Mouse (Mus musculus): Measurements from ENCODE around the gene Phf13. TPM values are rescaled to one million over a fixed set of nuclear protein-coding genes. Genes with fewer than 3 reads are reported as not detected.

The Phf13 gene
- polyA plus RNA-seq, 1 experiment, result 10.1 TPM

DNA sequence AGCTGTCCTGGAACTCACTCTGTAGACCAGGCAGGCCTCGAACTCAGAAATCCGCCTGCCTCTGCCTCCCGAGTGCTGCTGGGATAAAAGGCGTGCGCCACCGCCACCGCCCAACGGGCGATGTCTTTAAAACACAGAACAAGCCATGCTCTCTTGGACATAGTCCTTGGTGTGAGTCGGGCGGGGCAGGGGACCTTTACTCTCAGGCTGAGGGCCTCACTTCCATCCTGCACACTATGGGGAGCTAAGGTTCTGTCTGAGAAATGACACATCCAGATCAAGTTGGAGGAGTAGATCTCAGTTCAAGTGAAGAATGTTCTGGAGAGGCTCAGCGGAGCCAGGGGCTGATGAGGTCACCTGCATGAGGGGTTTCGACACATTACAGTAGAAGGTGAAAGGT lies 36.9 kb upstream of the Phf13 start:
- peaks cover 2% of the 10 kb centered on the region for H3K4me1 ChIP-seq (ENCODE audit: control insufficient read depth, insufficient read depth, low read length)
- no peak overlapping the region for H3K27ac ChIP-seq (ENCODE audit: insufficient read depth, low read depth, low read length)
- TF ChIP-seq CTCF (IDR thresholded peaks at IDR 0.05; ENCODE audit: low read depth, low read length) (no peak), POLR2A (IDR thresholded peaks at IDR 0.05; ENCODE audit: borderline replicate concordance, low read depth, low read length) (no peak)
- H3K4me3 ChIP-seq (ENCODE audit: insufficient read depth, low read length), result no peak overlapping the region

DNA sequence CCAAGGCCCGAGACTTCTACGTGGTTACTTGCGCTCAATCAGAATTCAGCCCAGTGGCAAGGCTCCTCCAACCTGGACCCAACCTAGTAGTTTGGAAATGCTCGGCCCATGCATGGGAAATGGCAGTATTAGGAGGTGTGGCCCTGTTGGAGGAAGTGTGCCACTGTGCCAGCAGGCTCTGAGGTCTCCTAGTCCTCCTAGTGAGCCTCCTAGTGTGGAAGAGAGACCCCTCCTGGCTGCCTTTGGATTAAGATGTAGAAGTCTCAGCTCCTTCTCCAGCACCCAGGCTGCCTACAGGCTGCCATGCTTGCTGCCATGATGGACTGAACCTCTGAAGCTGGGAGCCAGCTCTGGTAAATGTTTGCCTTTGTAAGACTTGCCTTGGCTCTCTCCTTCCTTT lies 33.9 kb upstream of the Phf13 start:
- Histone ChIP-seq H3K4me1 (ENCODE audit: control insufficient read depth, insufficient read depth, low read length) (peaks cover 9% of the 10 kb centered on the region), H3K27ac (ENCODE audit: insufficient read depth, low read depth, low read length) (no peak overlapping the region), H3K4me3 (ENCODE audit: insufficient read depth, low read length) (no peak overlapping the region)
- TF ChIP-seq POLR2A (IDR thresholded peaks at IDR 0.05; ENCODE audit: borderline replicate concordance, low read depth, low read length) (no peak), CTCF (IDR thresholded peaks at IDR 0.05; ENCODE audit: low read depth, low read length) (no peak)

DNA sequence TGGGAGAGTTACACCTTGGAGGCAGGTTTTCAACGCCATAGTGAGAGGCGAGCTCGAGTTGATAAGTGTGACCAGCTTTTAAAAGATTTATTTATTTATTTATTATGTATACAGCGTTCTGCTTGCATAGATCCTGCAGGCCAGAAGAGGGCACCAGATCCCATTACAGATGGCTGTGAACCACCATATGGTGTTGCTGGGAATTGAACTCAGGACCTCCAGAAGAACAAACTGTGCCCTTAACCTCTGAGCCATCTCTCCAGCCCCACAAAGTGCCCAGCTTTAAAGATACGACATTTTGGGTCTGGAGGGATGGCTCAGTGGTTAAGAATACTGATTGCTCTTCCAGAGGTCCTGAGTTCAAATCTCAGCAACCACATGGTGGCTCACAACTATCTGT lies 33.0 kb upstream of the Phf13 start:
- Histone ChIP-seq H3K4me1 (ENCODE audit: control insufficient read depth, insufficient read depth, low read length) (peaks cover 9% of the 10 kb centered on the region), H3K4me3 (ENCODE audit: insufficient read depth, low read length) (no peak overlapping the region), H3K27ac (ENCODE audit: insufficient read depth, low read depth, low read length) (no peak overlapping the region)
- TF ChIP-seq CTCF (IDR thresholded peaks at IDR 0.05; ENCODE audit: low read depth, low read length), result no peak
- TF ChIP-seq POLR2A (IDR thresholded peaks at IDR 0.05; ENCODE audit: borderline replicate concordance, low read depth, low read length), result no peak

DNA sequence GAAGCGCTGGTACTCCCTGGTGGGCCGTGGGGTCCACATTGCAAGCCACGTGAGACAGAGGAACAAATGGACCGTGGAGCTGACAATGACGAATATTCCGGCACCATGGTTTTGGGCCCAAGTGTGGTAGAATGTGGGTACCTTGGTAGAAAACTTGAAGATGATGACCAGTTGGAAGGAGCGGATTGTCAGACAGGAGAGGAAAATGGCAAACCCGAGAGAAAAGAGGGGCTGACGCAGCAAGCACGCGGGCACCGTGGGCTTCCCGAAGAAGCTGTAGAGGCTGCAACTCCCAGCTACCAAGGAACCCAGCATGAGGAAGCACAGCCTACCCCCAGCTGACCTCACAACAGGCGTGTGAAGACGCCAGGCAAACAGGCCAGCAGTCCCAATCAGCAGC lies 32.4 kb upstream of the Phf13 start:
- no peak overlapping the region for H3K27ac ChIP-seq (ENCODE audit: insufficient read depth, low read depth, low read length)

DNA sequence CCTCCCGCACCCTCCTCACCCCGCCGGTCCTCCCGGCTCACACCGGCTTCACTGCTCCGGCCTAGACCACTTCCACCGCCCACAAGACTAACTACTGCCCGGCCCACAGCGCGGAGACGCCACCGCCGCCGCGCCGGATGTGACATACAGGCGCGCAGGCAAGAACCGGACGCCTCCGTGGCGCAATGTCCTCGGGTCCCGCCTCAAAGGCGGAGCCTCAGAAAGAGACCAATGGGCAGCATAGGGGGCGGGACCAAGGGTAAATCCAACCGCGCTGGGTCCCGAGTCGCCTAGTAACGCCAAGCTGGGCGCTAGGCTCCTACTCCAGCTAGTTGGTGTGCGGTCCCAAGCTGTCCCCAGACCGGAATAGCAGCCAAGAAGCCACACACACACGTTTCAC lies 31.5 kb upstream of the Phf13 start, which contains the start of gene Zbtb48:
Gene Zbtb48 (minus strand): TSS at position 148 of the 400 bp plus-strand sequence.
- peak within 1 kb of the TSS; percentile 75 for H3K4me3 ChIP-seq (ENCODE audit: insufficient read depth, low read length)
- no peak for TF ChIP-seq POLR2A (IDR thresholded peaks at IDR 0.05; ENCODE audit: borderline replicate concordance, low read depth, low read length)
- TF ChIP-seq CTCF (IDR thresholded peaks at IDR 0.05; ENCODE audit: low read depth, low read length), result no peak
- peaks cover 9% of the 10 kb centered on the region for H3K4me1 ChIP-seq (ENCODE audit: control insufficient read depth, insufficient read depth, low read length)
- H3K27ac ChIP-seq (ENCODE audit: insufficient read depth, low read depth, low read length), result peak within 1 kb of the TSS; percentile 29

More for the DNA sequence above, 32.4 kb upstream of the Phf13 start:
- Histone ChIP-seq H3K4me3 (ENCODE audit: insufficient read depth, low read length) (no peak overlapping the region), H3K4me1 (ENCODE audit: control insufficient read depth, insufficient read depth, low read length) (peaks cover 9% of the 10 kb centered on the region)
- TF ChIP-seq POLR2A (IDR thresholded peaks at IDR 0.05; ENCODE audit: borderline replicate concordance, low read depth, low read length) (no peak), CTCF (IDR thresholded peaks at IDR 0.05; ENCODE audit: low read depth, low read length) (no peak)

DNA sequence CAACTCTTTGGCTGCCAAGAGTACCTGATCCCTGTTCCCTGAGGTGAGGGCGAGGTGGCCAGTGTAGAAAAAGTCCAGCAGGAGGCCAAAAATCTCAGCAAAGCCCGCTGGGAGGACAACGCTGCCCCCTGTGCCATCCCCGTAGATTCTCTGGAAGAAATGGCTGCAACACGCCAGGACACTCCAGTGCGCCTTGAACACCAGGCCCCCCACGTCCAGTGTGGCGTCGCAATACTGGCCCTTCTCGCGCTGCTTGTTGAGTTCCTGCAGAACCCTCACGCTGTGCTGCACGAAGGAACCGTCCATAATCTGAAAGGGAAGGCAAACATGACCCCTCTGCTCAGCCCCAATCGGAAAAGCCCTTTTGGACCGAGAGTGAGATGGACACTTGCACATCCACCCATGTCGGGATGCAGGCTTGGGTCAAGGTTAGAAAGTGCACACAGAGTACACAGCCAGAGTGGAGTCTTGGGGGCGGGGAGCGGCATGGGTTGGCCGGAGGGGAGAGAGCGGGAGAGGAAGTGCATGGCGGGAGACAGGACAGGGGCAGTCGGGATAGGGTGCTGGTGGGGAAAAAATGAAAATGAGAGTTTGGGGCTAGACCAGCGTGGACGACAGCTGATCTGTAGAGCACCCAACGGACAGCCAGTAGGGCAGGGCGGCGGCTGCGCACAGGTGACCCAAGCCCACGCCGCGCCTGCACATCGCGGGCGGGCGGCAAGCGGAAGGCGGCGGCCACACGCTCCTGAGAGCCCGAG lies 30.9 kb upstream of the Phf13 start:
- Histone ChIP-seq H3K27ac (ENCODE audit: insufficient read depth, low read depth, low read length) (peak overlapping the region; percentile 29), H3K4me1 (ENCODE audit: control insufficient read depth, insufficient read depth, low read length) (peaks cover 9% of the 10 kb centered on the region), H3K4me3 (ENCODE audit: insufficient read depth, low read length) (peak overlapping the region; percentile 75)
- TF ChIP-seq POLR2A (IDR thresholded peaks at IDR 0.05; ENCODE audit: borderline replicate concordance, low read depth, low read length) (no peak), CTCF (IDR thresholded peaks at IDR 0.05; ENCODE audit: low read depth, low read length) (no peak)

DNA sequence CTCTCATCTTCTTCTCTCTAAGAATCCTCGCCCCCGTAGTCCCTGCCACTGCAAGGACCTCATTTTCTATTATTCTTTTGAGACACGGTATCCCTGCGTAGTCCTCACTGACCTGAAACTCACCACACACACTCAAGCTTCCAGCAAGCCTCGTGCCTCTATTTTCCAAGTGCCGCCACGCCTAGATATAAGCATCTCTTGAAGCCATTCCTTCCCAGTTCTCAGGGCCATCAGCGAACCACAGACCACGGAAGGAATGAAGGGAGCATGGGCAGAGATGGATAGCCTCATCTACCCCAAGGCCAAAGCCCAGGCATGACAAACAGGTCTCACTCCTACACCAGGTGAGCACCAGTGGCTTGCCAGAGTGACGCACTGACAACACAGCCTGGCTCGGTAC lies 28.5 kb upstream of the Phf13 start:
- H3K4me1 ChIP-seq (ENCODE audit: control insufficient read depth, insufficient read depth, low read length), result peaks cover 9% of the 10 kb centered on the region
- H3K4me3 ChIP-seq (ENCODE audit: insufficient read depth, low read length), result no peak overlapping the region
- H3K27ac ChIP-seq (ENCODE audit: insufficient read depth, low read depth, low read length), result no peak overlapping the region
- no peak for TF ChIP-seq CTCF (IDR thresholded peaks at IDR 0.05; ENCODE audit: low read depth, low read length)
- no peak for TF ChIP-seq POLR2A (IDR thresholded peaks at IDR 0.05; ENCODE audit: borderline replicate concordance, low read depth, low read length)

DNA sequence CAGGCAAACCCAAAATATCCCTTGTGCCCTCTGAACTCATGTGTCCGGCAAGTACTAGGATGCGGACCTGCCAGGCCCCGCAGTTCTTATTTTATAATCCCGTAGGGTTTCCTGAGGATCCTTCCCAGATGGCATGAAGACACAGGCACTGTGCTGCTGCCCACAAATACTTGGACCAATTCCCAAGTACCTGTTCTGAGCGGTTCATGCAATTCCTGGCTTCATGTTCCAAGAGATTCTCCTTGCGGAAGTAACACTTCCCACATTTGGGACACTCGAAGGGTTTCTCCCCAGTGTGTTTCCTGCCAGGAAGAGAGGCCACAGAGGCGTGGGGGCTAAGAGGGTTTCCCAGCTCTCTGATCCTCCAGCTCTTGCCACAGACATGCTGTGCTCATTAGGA lies 26.4 kb upstream of the Phf13 start:
- TF ChIP-seq CTCF (IDR thresholded peaks at IDR 0.05; ENCODE audit: low read depth, low read length), result no peak
- no peak for TF ChIP-seq POLR2A (IDR thresholded peaks at IDR 0.05; ENCODE audit: borderline replicate concordance, low read depth, low read length)
- Histone ChIP-seq H3K27ac (ENCODE audit: insufficient read depth, low read depth, low read length) (no peak overlapping the region), H3K4me1 (ENCODE audit: control insufficient read depth, insufficient read depth, low read length) (peaks cover 5% of the 10 kb centered on the region), H3K4me3 (ENCODE audit: insufficient read depth, low read length) (no peak overlapping the region)

DNA sequence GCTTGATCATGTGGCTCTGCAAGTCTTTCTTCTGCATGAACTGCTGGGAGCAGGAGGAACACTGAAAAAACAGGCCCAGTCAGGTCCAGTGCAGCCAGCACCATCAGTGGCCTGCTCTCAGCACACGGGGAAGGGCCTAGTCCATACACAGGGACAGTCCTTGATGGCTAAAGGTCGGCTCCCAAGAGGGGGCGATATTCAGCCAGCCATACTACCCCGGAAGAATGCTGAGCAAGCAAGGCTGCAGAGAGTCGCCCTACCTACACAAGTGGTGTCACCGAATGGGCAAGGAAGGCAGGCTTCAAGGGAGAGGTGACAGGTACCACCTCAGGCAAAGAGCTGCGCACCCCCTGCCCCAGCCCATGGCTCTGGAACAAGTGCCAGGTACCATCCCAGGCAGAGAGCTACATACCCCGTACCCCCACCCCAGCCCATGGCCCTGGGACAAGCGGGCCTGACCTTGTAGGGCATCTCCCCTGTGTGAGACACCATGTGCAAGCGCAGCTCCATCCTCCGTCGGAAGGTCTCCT lies 25.6 kb upstream of the Phf13 start:
- TF ChIP-seq POLR2A (IDR thresholded peaks at IDR 0.05; ENCODE audit: borderline replicate concordance, low read depth, low read length), result no peak
- no peak for TF ChIP-seq CTCF (IDR thresholded peaks at IDR 0.05; ENCODE audit: low read depth, low read length)
- Histone ChIP-seq H3K27ac (ENCODE audit: insufficient read depth, low read depth, low read length) (no peak overlapping the region), H3K4me1 (ENCODE audit: control insufficient read depth, insufficient read depth, low read length) (peaks cover 5% of the 10 kb centered on the region), H3K4me3 (ENCODE audit: insufficient read depth, low read length) (no peak overlapping the region)

DNA sequence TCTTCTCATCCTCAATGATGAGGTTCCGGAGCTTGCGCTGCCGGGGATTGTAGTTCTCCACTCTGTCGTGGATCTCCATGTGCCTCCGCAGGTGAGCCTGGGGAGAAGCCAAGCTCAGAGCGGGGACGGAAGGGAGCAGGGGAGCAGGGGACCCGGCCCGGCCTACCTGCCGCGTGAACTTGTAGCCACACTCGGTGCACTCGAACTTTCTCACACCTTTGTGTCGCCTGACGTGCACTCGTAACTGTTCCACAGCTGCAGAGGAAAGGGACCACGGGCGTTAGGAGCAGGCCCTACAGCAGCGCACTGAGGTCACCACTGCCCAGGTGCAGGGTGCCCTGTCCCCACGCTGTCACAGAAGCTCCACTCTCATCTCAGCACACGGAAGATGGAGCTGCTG lies 24.0 kb upstream of the Phf13 start:
- H3K27ac ChIP-seq (ENCODE audit: insufficient read depth, low read depth, low read length), result no peak overlapping the region
- no peak overlapping the region for H3K4me3 ChIP-seq (ENCODE audit: insufficient read depth, low read length)
- no peaks in the 10 kb centered on the region for H3K4me1 ChIP-seq (ENCODE audit: control insufficient read depth, insufficient read depth, low read length)
- TF ChIP-seq POLR2A (IDR thresholded peaks at IDR 0.05; ENCODE audit: borderline replicate concordance, low read depth, low read length), result no peak
- no peak for TF ChIP-seq CTCF (IDR thresholded peaks at IDR 0.05; ENCODE audit: low read depth, low read length)

Measured in bone marrow macrophage, adult 2 months (primary cell).